Mouse (Mus musculus): ENCODE results near the gene Cmya5.

GRCm38 (mm10) chr13:93192646-93193026 lies 48.1 kb upstream of the Cmya5 start:
- no peak for TF ChIP-seq NANOG (IDR thresholded peaks at IDR 0.05; ENCODE audit: borderline replicate concordance, low read length)
- TF ChIP-seq CTCF (conservative IDR thresholded peaks at IDR 0.05; ENCODE audit: low read length): no peak
- no peak for TF ChIP-seq POU5F1 (IDR thresholded peaks at IDR 0.05; ENCODE audit: borderline replicate concordance, low read length)
